Mouse (Mus musculus) neural tube, embryonic 15.5 days (tissue): ENCODE measurements around the gene Samd14. TPM values are rescaled to one million over a fixed set of nuclear protein-coding genes. Genes with fewer than 3 reads are reported as not detected.
A peak's percentile ranks its signal among the peaks of the same experiment; 100 is the strongest.

Source experiments
- ATAC-seq: fragments of 200-750 bp; cut with Nextera tagmentation; 2 replicates; pipeline ENCODE4 v1.8.0; 2017; ENCODE audit warnings: mild to moderate bottlenecking, moderate TSS enrichment, moderate library complexity; ENCODE audit not compliant: low FRiP score
- H3K27ac ChIP-seq: fragments of 300-500 bp; sonication (generic); replicated peaks from 2 replicates; pipeline ENCODE4 v1.5.1; 2015; ENCODE audit warnings: mild to moderate bottlenecking, inconsistent platforms
- H3K27me3 ChIP-seq: fragments of 300-500 bp; sonication (generic); replicated peaks from 2 replicates; pipeline ENCODE4 v1.6.1; 2015; ENCODE audit warnings: inconsistent platforms
- H3K36me3 ChIP-seq: fragments of 300-500 bp; sonication (generic); 2 replicates; pipeline ENCODE4 v1.6.1; 2015; ENCODE audit warnings: inconsistent platforms
- H3K4me1 ChIP-seq: fragments of 300-500 bp; sonication (generic); 2 replicates; pipeline ENCODE4 v1.6.1; 2015; ENCODE audit warnings: inconsistent platforms
- H3K4me2 ChIP-seq: fragments of 300-500 bp; sonication (generic); 2 replicates; pipeline ENCODE4 v1.6.1; 2015; ENCODE audit warnings: inconsistent platforms, mild to moderate bottlenecking, moderate library complexity
- H3K4me3 ChIP-seq: fragments of 300-500 bp; sonication (generic); replicated peaks from 2 replicates; pipeline ENCODE4 v1.5.1; 2015; ENCODE audit warnings: mild to moderate bottlenecking, inconsistent platforms
- H3K9ac ChIP-seq: fragments of 300-500 bp; sonication (generic); replicated peaks from 2 replicates; pipeline ENCODE4 v1.6.1; 2015; ENCODE audit warnings: mild to moderate bottlenecking, inconsistent platforms
- H3K9me3 ChIP-seq: fragments of 300-500 bp; sonication (generic); replicated peaks from 2 replicates; pipeline ENCODE4 v1.6.1; 2016; ENCODE audit warnings: inconsistent platforms
- WGBS: fragments of 180-500 bp; shearing (Covaris S2); methylation state at CpG from one replicate; pipeline ENCODE4 v1.1.7; 2015; ENCODE audit warnings: mixed read lengths; 5-methylcytosine and 5-hydroxymethylcytosine counted together
- polyA plus RNA-seq: library from polyadenylated mRNA; unstranded; fragments of >200 nt; fragmentation: Nextera tagmentation; extraction: Ambion mirVana; gene quantifications from 2 replicates; pipeline ENCODE4 v1.2.1, GENCODE M21; 2015

Gene Samd14
- polyA plus RNA-seq, 1 experiment from 2014 or later, result 167 TPM

GRCm38 (mm10) chr11:95070140-95071107 is 60.7 kb downstream of the Samd14 start:
- no peak for ATAC-seq
- H3K4me1 ChIP-seq, result peaks cover 38% of the 10 kb centered on the region
- H3K27ac ChIP-seq, result no peak overlapping the region
- 77% methylated on average over 8 of the region's 8 CpGs for WGBS
- no peak overlapping the region for H3K4me2 ChIP-seq
- no peaks in the 10 kb centered on the region for H3K9me3 ChIP-seq
- H3K9ac ChIP-seq, result no peak overlapping the region
- no peak overlapping the region for H3K4me3 ChIP-seq
- peaks cover 2% of the 10 kb centered on the region; the same call in 1 of the 2 replicates for H3K36me3 ChIP-seq
- peaks cover 13% of the 10 kb centered on the region for H3K27me3 ChIP-seq

GRCm38 (mm10) chr11:95071266-95071665 is 61.6 kb downstream of the Samd14 start:
- Histone ChIP-seq H3K4me3 (no peak overlapping the region), H3K4me2 (no peak overlapping the region), H3K9ac (no peak overlapping the region), H3K27ac (no peak overlapping the region), H3K27me3 (peaks cover 13% of the 10 kb centered on the region), H3K36me3 (no peaks in the 10 kb centered on the region), H3K4me1 (peaks cover 47% of the 10 kb centered on the region), H3K9me3 (no peaks in the 10 kb centered on the region)
- ATAC-seq, result no peak
- WGBS, result 66% methylated on average over 7 of the region's 7 CpGs

GRCm38 (mm10) chr11:95072136-95072535 is 62.5 kb downstream of the Samd14 start:
- Histone ChIP-seq H3K36me3 (no peaks in the 10 kb centered on the region), H3K27me3 (peaks cover 13% of the 10 kb centered on the region), H3K9ac (no peak overlapping the region), H3K4me3 (no peak overlapping the region), H3K9me3 (no peaks in the 10 kb centered on the region), H3K4me1 (peaks cover 54% of the 10 kb centered on the region), H3K27ac (no peak overlapping the region), H3K4me2 (no peak overlapping the region)
- ATAC-seq, result no peak
- WGBS, result 72% methylated on average over 8 of the region's 8 CpGs

GRCm38 (mm10) chr11:95072804-95073203 is 63.1 kb downstream of the Samd14 start:
- 76% methylated on average over 5 of the region's 5 CpGs for WGBS
- Histone ChIP-seq H3K4me2 (no peak overlapping the region), H3K4me1 (peaks cover 57% of the 10 kb centered on the region), H3K36me3 (no peaks in the 10 kb centered on the region), H3K27ac (no peak overlapping the region), H3K9me3 (no peaks in the 10 kb centered on the region), H3K9ac (no peak overlapping the region), H3K4me3 (no peak overlapping the region), H3K27me3 (peaks cover 16% of the 10 kb centered on the region)
- no peak for ATAC-seq

- no peak overlapping the region for H3K9ac ChIP-seq
- no peaks in the 10 kb centered on the region for H3K9me3 ChIP-seq
- WGBS, result 75% methylated on average over 4 of the region's 4 CpGs
- no peak overlapping the region for H3K4me3 ChIP-seq
- ATAC-seq, result no peak
- no peaks in the 10 kb centered on the region for H3K36me3 ChIP-seq
- no peak overlapping the region for H3K27ac ChIP-seq
- 0 out of 2 replicates have a peak overlapping the region, but pooled peaks have one; percentile 78 for H3K4me2 ChIP-seq
- peaks cover 27% of the 10 kb centered on the region for H3K27me3 ChIP-seq
- H3K4me1 ChIP-seq, result peaks cover 61% of the 10 kb centered on the region
These were observed 64.2 kb downstream of the Samd14 start for GRCm38 (mm10) chr11:95073835-95074234.

GRCm38 (mm10) chr11:95074694-95075093 is 65.0 kb downstream of the Samd14 start:
- Histone ChIP-seq H3K27me3 (peaks cover 32% of the 10 kb centered on the region), H3K27ac (no peak overlapping the region), H3K9ac (no peak overlapping the region), H3K4me2 (peak overlapping the region; percentile 78), H3K9me3 (no peaks in the 10 kb centered on the region), H3K4me3 (peak overlapping the region; percentile 62), H3K36me3 (no peaks in the 10 kb centered on the region), H3K4me1 (peaks cover 61% of the 10 kb centered on the region)
- ATAC-seq, result no peak
- 78% methylated on average over 4 of the region's 4 CpGs for WGBS

- Histone ChIP-seq H3K9me3 (no peaks in the 10 kb centered on the region), H3K27me3 (peaks cover 32% of the 10 kb centered on the region), H3K27ac (peak overlapping the region; percentile 83), H3K4me2 (peak overlapping the region; percentile 78), H3K4me1 (peaks cover 61% of the 10 kb centered on the region), H3K36me3 (no peaks in the 10 kb centered on the region), H3K4me3 (peak overlapping the region; percentile 62), H3K9ac (peak overlapping the region; percentile 66)
- peak; percentile 8; the same call in 1 of the 2 replicates for ATAC-seq
- WGBS, result 8% methylated on average over 19 of the region's 19 CpGs
These were observed 65.7 kb downstream of the Samd14 start for GRCm38 (mm10) chr11:95075197-95076040.

Other genes starting within 250 kb of the Samd14 start
- not detected in 2 replicates for gene Tmem92, start 227.2 kb upstream of the Samd14 start, polyA plus RNA-seq
- gene Col1a1, start 73.7 kb upstream of the Samd14 start, polyA plus RNA-seq, result 317 and 375 TPM in 2 replicates
- not detected in 2 replicates for gene Hils1, start 42.3 kb upstream of the Samd14 start, polyA plus RNA-seq
- 0.77 and 1.4 TPM in 2 replicates for gene Sgca, start 33.6 kb upstream of the Samd14 start, polyA plus RNA-seq
- 18.8 TPM in 2 replicates for gene Ppp1r9b, start 18.8 kb upstream of the Samd14 start, polyA plus RNA-seq
- gene Pdk2, start 31.5 kb downstream of the Samd14 start, polyA plus RNA-seq, result 24.9 and 27.1 TPM in 2 replicates
- 17.7 and 20.3 TPM in 2 replicates for gene Itga3, start 66.9 kb downstream of the Samd14 start, polyA plus RNA-seq
- gene Dlx3, start 110.2 kb downstream of the Samd14 start, polyA plus RNA-seq, result 0.28 and 0.50 TPM in 2 replicates
- gene Dlx4, start 136.4 kb downstream of the Samd14 start, polyA plus RNA-seq, result not detected in 2 replicates